Mouse (Mus musculus) megakaryocyte-erythroid progenitor cell, adult 5-6 weeks (primary cell): ENCODE measurements at regions not wholly inside any gene's neighbourhood (a gene's known extent, or its start where the extent isn't known, plus 50 kb on each side); places are given as distances from the start of the nearest gene placed in this dataset.
A peak's percentile ranks its signal among the peaks of the same experiment; 100 is the strongest.

ENCODE experiments used
- ATAC-seq: replicated peaks from 2 replicates; pipeline ENCODE4 v1.8.0; 2016; ENCODE audit warnings: mild to moderate bottlenecking, inconsistent platforms; ENCODE audit not compliant: severe bottlenecking, poor library complexity, low FRiP score, low TSS enrichment

GRCm38 (mm10) chr9:84178705-84179104 lies 253.8 kb downstream of the Bckdhb start:
- no peak for ATAC-seq

- no peak for ATAC-seq
Measured at GRCm38 (mm10) chr9:84179238-84179637, 254.3 kb downstream of the Bckdhb start.

- no peak for ATAC-seq
Measured at GRCm38 (mm10) chr9:84183637-84184374, 258.9 kb downstream of the Bckdhb start.

- ATAC-seq: no peak
Measured at GRCm38 (mm10) chr9:84187531-84187930, 262.6 kb downstream of the Bckdhb start.

GRCm38 (mm10) chr9:84193405-84193804 lies 268.5 kb downstream of the Bckdhb start:
- ATAC-seq: no peak

GRCm38 (mm10) chr9:84194716-84195115 lies 269.8 kb downstream of the Bckdhb start:
- no peak for ATAC-seq

- ATAC-seq: no peak
Measured at GRCm38 (mm10) chr9:84195338-84195737, 270.4 kb downstream of the Bckdhb start.

GRCm38 (mm10) chr9:84200208-84200607 lies 275.3 kb downstream of the Bckdhb start:
- no peak for ATAC-seq

GRCm38 (mm10) chr9:84204056-84204455 lies 279.1 kb downstream of the Bckdhb start:
- ATAC-seq: no peak

- no peak for ATAC-seq
Measured at GRCm38 (mm10) chr9:84240491-84240975, 315.6 kb downstream of the Bckdhb start.

- no peak for ATAC-seq
Measured at GRCm38 (mm10) chr9:84249765-84250164, 324.8 kb downstream of the Bckdhb start.

- peak; percentile 90 for ATAC-seq
Measured at GRCm38 (mm10) chr9:84253022-84253991, 328.4 kb downstream of the Bckdhb start.

GRCm38 (mm10) chr9:84258488-84258887 lies 333.5 kb downstream of the Bckdhb start:
- ATAC-seq: no peak

- ATAC-seq: no peak
Measured at GRCm38 (mm10) chr9:84259751-84260150, 334.8 kb downstream of the Bckdhb start.

- ATAC-seq: no peak
Measured at GRCm38 (mm10) chr9:84262151-84262550, 337.2 kb downstream of the Bckdhb start.

- peak; percentile 52; the same call in 1 of the 2 replicates for ATAC-seq
Measured at GRCm38 (mm10) chr9:84266974-84267373, 342.0 kb downstream of the Bckdhb start.

GRCm38 (mm10) chr9:84274608-84275007 lies 349.7 kb downstream of the Bckdhb start:
- ATAC-seq: no peak

- no peak for ATAC-seq
Measured at GRCm38 (mm10) chr9:84278295-84278694, 353.4 kb downstream of the Bckdhb start.

GRCm38 (mm10) chr9:84278731-84279130 lies 353.8 kb downstream of the Bckdhb start:
- no peak for ATAC-seq

GRCm38 (mm10) chr9:84280898-84281297 lies 356.0 kb downstream of the Bckdhb start:
- ATAC-seq: no peak
